Mouse (Mus musculus) NIH3T3 (cell line): ENCODE measurements around the gene Dusp10.
A peak's percentile ranks its signal among the peaks of the same experiment; 100 is the strongest.

Experiments
- DNase-seq: peaks from one replicate; pipeline ENCODE4 v3.0.0-alpha.2; 2012; ENCODE audit warnings: low read depth

The Dusp10 gene

DNA sequence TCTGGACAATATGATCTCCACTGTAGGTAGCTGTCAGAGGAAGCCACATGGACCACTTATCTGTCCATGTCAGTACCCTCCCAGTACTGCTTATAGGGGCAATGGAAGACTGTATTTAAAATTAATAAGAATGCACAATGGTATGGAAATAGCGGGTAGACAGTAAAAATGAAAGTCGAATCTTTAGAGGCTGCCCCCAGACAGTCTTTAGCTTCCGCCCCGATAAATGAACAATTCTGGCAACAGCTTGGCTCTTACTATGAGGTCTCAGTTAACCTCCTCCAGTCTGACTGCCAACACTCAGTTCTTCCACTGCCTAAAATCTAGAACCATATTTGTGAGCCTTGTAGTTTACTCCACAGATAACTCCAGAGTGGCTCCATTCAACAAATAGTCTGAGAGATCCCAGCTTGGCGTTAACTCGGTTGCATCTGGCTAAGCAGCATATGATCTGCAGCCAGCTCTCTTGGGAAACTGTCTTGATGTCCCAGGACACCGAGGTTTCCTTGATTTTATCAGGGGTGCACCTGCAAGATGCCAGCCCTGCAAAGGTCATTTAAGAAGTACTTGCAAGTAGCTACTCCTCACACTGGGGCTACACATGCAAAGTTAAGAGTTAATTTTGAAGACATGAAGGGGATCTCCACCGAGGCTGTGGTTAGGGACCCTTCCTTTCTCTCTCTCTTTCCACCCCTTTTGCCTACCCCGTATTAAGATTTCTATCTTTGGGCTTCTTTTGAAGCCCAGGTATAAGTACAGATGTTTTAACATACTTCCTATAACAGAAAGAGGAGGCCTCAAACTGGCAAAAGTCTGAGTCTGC lies 88.0 kb downstream of the Dusp10 start:
- DNase-seq: no peak

DNA sequence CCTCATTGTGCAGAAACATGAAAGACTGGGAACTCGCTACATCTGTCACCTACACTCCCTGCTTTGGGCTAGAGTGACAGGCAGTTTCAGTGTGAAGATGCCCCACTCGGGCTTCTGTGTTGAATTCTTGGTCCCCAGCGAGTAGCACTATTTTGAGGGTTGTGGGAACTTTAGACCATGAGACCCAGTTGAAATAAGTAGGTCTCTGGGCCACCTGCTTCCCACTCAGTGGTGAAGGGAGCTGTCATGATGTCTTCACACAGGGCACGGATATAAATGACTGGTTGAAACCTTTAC lies 88.6 kb downstream of the Dusp10 start:
- DNase-seq: no peak

DNA sequence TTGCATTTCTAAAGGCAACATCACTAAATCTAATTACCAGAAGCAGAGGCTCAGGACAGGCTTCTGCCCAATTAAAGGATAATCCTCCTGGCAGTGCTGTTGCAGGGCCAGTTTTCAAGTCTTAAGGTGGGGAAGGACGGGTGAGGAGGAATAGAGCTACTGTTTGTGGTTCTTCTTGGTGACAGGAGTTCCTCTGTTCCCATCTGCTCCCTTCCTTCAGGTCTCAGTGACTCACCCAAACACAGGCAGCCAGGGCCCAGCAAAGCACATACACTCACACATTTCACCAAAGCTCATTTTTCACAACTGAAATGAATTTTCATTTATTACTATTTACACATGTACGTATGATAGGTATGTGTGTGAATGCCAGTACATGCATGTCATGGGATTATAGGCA lies 93.7 kb downstream of the Dusp10 start:
- DNase-seq: peak; percentile 26

DNA sequence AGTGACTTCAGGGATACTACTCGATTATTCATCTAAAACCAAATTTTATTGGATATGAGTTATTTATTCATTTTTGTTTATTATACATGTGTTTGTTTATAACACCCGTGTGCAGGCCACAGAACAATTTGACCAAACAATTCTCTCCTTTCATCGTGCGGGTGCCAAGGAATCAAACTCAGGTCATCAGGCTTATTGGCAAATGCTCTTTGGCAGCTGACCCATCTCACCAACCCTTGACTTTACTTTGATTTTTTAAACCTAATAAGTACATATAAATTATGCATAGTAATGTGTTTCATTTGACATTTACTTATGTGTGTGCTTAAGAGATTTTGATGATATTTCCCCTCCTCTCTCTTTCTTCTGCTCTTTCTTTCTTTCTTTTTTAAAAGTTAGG lies 94.3 kb downstream of the Dusp10 start:
- no peak for DNase-seq

DNA sequence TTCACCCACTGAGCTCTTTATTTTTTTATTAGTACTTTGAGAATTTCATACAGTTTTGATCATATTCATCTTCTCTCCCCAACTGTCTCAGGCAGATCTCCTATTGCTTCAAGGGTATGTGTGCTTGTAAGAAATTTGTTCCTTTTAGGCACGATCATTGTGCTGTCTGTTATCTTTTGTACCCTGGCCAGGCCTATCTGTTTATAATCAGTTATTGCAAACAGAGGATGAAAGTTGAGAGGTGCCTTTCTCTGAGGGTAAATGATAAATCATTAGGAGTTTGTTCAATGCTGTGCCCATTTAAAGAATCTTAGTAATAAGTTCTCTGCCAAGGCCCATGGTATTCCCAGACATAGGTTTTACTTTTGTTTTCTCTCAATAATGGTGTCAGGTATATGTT lies 95.2 kb downstream of the Dusp10 start:
- no peak for DNase-seq

DNA sequence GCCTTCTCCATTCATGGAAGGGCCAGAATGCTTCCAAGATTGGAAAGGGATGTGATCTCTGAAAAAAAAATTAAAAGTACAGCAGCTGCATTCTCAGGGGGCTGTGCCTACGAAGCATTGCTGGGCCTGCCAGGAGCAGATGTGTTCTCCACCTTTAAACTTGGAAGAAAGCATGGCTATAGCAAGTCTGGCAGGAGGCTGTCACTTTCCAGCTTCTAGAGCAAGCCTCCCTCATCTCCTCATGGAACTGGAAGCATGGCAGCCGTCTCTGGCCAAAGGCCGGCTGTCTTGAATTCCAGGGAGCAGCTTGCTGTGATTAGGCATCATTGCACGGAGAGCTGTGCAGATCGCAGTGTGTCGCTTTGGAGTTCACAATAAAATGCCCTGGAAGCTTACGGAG lies 104.5 kb downstream of the Dusp10 start:
- no peak for DNase-seq

DNA sequence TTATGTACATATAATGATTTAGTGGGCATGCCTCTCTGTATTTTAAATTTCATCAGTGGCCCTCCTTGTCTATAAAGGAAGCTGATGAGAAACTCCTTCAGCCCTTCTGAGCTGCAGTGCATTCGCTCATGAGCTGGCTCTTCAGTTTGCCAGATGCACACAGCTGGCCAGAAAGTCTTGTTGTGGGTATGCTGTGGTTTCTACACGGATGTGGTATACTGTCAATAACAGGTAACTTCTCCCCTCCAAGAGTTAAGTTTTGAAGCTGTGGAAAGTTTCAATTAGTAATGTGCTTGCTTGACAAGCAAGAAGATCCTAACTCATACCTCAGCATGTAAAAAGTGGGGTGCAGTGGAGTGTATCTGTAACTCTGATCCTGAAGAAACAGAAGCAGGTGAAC lies 104.9 kb downstream of the Dusp10 start:
- no peak for DNase-seq

DNA sequence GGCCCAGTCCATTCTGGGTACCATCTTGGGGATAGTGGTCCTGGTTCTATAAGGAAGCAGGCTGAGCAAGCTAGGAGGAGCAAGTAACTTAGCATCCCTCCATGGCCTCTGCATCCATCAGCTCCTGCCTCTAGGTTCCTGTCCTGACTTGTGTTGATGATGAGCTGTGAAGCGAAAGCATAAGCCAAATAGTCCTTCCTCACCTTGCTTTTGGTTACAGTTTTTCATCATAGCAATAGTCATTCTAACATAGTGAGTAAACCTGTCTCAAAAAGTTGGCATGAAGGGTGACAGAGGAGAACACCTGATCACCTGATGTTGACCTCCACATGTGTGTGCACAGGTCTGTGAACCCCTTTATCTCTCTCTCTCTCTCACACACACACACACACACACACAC lies 105.5 kb downstream of the Dusp10 start:
- no peak for DNase-seq
